Mouse (Mus musculus) E14TG2a.4 (cell line): ENCODE measurements around the gene H2-Ob.

Source experiments
- H3K27me3 ChIP-seq: 2 replicates; pipeline ENCODE4 v1.6.1; 2014; ENCODE audit warnings: low read length, control low read depth; ENCODE audit not compliant: insufficient read depth
- H3K36me3 ChIP-seq: 2 replicates; pipeline ENCODE4 v1.6.1; 2014; ENCODE audit warnings: low read length, control low read depth; ENCODE audit not compliant: insufficient read depth
- H3K4me1 ChIP-seq: replicated peaks from 2 replicates; pipeline ENCODE4 v1.6.1; 2014; ENCODE audit warnings: low read depth, low read length, control low read depth
- H3K4me3 ChIP-seq: replicated peaks from 2 replicates; pipeline ENCODE4 v1.5.1; 2014; ENCODE audit warnings: mild to moderate bottlenecking, low read length
- H3K9me3 ChIP-seq: 2 replicates; pipeline ENCODE4 v1.6.1; 2014; ENCODE audit warnings: low read length, control low read depth
- CTCF ChIP-seq: conservative IDR thresholded peaks from 2 replicates; pipeline ENCODE4 v1.5.1; 2014; ENCODE audit warnings: low read length
- NANOG ChIP-seq: IDR thresholded peaks from 2 replicates; pipeline ENCODE4 v1.6.1; 2014; ENCODE audit warnings: borderline replicate concordance, low read length, mixed read lengths
- POU5F1 ChIP-seq: IDR thresholded peaks from 2 replicates; pipeline ENCODE4 v1.6.1; 2014; ENCODE audit warnings: low read length, borderline replicate concordance

H2-Ob gene

GRCm38 (mm10) chr17:34281836-34282235, 43.1 kb downstream of the H2-Ob start:
- H3K4me3 ChIP-seq: no peak overlapping the region

GRCm38 (mm10) chr17:34285371-34285770, 46.7 kb downstream of the H2-Ob start:
- H3K4me1 ChIP-seq: no peaks in the 10 kb centered on the region
- no peaks in the 10 kb centered on the region for H3K9me3 ChIP-seq
- TF ChIP-seq NANOG (no peak), CTCF (no peak), POU5F1 (no peak)
- no peak overlapping the region for H3K4me3 ChIP-seq
- H3K27me3 ChIP-seq: no peaks in the 10 kb centered on the region
- H3K36me3 ChIP-seq: no peaks in the 10 kb centered on the region

More at GRCm38 (mm10) chr17:34281836-34282235, 43.1 kb downstream of the H2-Ob start:
- Histone ChIP-seq H3K4me1 (no peaks in the 10 kb centered on the region), H3K9me3 (no peaks in the 10 kb centered on the region), H3K36me3 (no peaks in the 10 kb centered on the region), H3K27me3 (no peaks in the 10 kb centered on the region)
- no peak for TF ChIP-seq NANOG
- no peak for TF ChIP-seq CTCF
- no peak for TF ChIP-seq POU5F1

DNA sequence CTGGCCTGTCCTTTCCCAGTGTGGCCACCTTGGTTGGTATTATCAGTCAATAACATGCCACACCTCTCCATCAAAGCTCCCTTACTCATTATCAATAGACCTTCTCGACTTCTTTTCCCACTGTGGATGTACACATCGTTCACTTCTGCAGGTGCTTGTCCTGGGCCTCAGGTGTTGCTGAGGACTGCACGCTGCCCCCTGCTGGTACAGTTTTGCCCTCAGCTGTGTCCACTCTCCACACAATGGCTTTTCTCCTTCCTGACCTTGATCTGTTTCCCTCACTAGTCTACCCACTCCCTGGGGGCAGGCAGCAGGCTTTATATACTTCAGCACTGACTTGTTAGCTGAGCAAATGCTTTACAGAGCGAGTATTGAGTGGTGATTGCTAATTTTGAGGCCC, 47.1 kb downstream of the H2-Ob start:
- Histone ChIP-seq H3K4me3 (no peak overlapping the region), H3K9me3 (no peaks in the 10 kb centered on the region), H3K27me3 (no peaks in the 10 kb centered on the region), H3K4me1 (no peaks in the 10 kb centered on the region), H3K36me3 (no peaks in the 10 kb centered on the region)
- 0 out of 2 replicates have a peak, but pooled peaks have one; percentile 25 for TF ChIP-seq CTCF
- no peak for TF ChIP-seq POU5F1
- TF ChIP-seq NANOG: no peak

DNA sequence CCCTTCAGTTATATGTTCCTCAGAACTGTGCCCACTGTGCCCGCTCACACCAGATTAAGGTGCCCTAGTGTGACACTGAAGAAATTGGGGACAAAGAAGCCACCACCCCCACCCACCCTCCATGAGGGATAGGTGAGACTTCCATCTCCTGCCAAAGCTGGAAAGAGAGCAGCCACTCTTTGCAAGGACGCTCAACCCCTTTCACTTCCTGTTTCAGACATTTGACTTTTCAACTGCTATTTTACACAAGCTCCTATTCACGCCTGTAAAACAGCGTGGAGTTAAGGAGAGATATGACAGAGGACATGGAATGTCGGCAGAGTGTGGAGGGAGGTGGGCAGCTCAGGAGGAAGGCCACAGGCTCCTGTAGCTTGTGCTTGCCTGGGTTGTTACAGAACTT, 47.8 kb downstream of the H2-Ob start:
- no peaks in the 10 kb centered on the region for H3K9me3 ChIP-seq
- no peaks in the 10 kb centered on the region; the same call in 1 of the 2 replicates for H3K4me1 ChIP-seq
- H3K27me3 ChIP-seq: no peaks in the 10 kb centered on the region
- no peaks in the 10 kb centered on the region for H3K36me3 ChIP-seq
- TF ChIP-seq NANOG (no peak), CTCF (no peak), POU5F1 (no peak)
- no peak overlapping the region for H3K4me3 ChIP-seq

GRCm38 (mm10) chr17:34286999-34287398, 48.3 kb downstream of the H2-Ob start:
- Histone ChIP-seq H3K27me3 (no peaks in the 10 kb centered on the region), H3K4me3 (no peak overlapping the region), H3K4me1 (peaks cover 2% of the 10 kb centered on the region; the same call in 1 of the 2 replicates), H3K9me3 (no peaks in the 10 kb centered on the region), H3K36me3 (no peaks in the 10 kb centered on the region)
- no peak for TF ChIP-seq CTCF
- no peak for TF ChIP-seq POU5F1
- no peak for TF ChIP-seq NANOG

DNA sequence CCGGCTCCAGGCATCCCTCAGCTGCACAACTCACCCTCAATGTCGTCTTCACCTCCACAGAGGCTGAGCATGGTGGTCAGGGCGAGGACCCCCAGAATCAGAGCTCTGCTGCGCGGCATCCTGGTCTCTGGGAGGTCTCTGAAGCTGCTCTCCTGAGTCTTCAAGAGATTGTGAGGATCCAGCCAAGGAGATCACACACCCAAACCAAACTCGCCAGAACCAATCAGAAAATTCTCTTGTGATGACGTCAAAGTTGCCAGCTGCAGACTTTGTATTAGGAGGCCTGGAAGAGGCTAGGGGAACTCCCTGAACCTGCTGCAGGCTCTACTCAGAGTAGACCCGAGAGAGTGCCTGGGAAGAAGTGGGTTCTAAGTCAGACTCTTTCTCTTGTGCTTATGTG, 48.9 kb downstream of the H2-Ob start, which contains the start of gene H2-Aa:
TSS of gene H2-Aa (minus strand) at position 176 of the 400 bp plus-strand sequence.
- Histone ChIP-seq H3K36me3 (no peaks in the 10 kb centered on the region), H3K27me3 (no peaks in the 10 kb centered on the region), H3K9me3 (no peaks in the 10 kb centered on the region), H3K4me1 (peaks cover 2% of the 10 kb centered on the region; the same call in 1 of the 2 replicates), H3K4me3 (no peak within 1 kb of the TSS)
- TF ChIP-seq CTCF (no peak), POU5F1 (no peak), NANOG (no peak)

- H3K36me3 ChIP-seq: no peaks in the 10 kb centered on the region
- H3K4me3 ChIP-seq: no peak overlapping the region
These were observed 49.4 kb downstream of the H2-Ob start for GRCm38 (mm10) chr17:34288131-34288530.

DNA sequence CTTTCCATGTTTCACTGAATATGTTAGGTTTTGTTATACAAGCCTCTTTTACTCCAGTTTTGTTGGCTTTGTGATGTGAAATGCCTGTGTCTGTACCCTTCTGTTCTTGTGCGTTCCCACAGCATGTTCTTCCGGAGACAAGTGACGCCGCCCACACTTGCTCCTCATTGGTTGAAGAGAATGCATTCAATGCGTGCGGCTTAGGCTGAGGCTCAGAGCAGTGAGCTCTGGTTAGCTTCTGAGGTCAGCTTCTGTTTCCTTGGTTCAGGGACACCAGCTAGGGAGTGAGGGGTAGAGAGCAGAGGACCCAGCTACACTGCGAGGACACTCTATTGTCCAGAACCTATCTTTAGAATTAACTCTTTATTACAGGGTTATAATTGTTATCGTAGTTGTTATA, 52.9 kb downstream of the H2-Ob start:
- Histone ChIP-seq H3K4me1 (peaks cover 9% of the 10 kb centered on the region; the same call in 1 of the 2 replicates), H3K36me3 (no peaks in the 10 kb centered on the region), H3K9me3 (no peaks in the 10 kb centered on the region), H3K4me3 (no peak overlapping the region), H3K27me3 (peaks cover 9% of the 10 kb centered on the region; the same call in 1 of the 2 replicates)
- TF ChIP-seq POU5F1 (no peak), CTCF (no peak), NANOG (no peak)

More at GRCm38 (mm10) chr17:34288131-34288530, 49.4 kb downstream of the H2-Ob start:
- Histone ChIP-seq H3K4me1 (peaks cover 2% of the 10 kb centered on the region; the same call in 1 of the 2 replicates), H3K9me3 (no peaks in the 10 kb centered on the region), H3K27me3 (no peaks in the 10 kb centered on the region)
- TF ChIP-seq POU5F1 (no peak), CTCF (no peak), NANOG (no peak)

DNA sequence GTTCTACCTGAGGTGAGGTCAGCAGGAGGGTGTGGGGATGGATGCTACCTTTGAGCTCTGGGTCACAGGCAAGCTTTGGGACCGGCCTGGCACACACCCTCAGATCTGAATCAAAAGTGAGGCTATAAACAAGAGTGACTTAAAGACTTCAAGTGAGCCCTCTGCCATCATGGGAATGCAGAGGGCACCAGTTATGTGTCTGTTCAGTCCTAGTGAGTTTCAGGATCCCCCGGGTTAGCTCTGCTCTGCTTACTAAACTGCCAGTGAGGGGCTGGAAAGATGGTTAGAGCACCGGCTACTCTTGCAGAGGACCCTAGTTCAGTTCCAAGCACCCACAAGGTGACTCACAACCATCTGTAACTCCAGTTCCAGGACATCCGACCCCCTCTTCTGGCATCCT, 53.9 kb downstream of the H2-Ob start:
- Histone ChIP-seq H3K4me1 (peaks cover 9% of the 10 kb centered on the region; the same call in 1 of the 2 replicates), H3K27me3 (peaks cover 14% of the 10 kb centered on the region; the same call in 1 of the 2 replicates), H3K9me3 (no peaks in the 10 kb centered on the region), H3K36me3 (no peaks in the 10 kb centered on the region), H3K4me3 (no peak overlapping the region)
- TF ChIP-seq POU5F1: no peak
- TF ChIP-seq CTCF: no peak
- TF ChIP-seq NANOG: no peak
